Mouse (Mus musculus): ENCODE measurements at regions not wholly inside any gene's neighbourhood (a gene's known extent, or its start where the extent isn't known, plus 50 kb on each side); places are given as distances from the start of the nearest gene placed in this dataset.

DNA sequence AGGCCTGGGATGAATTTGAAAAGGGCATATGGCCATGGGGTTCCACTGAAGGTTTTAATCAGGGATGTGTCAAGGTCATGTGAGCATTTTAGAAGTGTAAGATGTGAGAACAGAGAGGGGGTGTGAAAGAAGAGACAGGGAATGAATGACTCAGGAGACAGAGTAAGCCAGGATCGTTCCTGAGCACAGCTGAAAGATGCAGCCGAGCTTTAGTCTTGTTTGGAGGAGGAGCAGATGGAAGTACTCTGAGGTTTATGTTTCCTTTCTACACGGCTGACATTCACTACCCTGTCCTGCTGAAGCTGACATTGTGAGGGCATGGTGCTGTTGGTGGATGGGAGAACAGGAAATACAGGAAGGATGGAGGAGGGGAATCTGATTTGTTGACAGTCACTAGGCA lies 142.0 kb downstream of the Dmrta2 start:
- TF ChIP-seq CTCF (IDR thresholded peaks at IDR 0.05 in 2 of 3, conservative IDR thresholded peaks at IDR 0.05 in 1 of 3; ENCODE audit: control insufficient read depth in 1 of 3, insufficient read depth in 1 of 3, low read depth in 2 of 3, low read length in 3 of 3, poor library complexity in 1 of 3, severe bottlenecking in 1 of 3) (no peak), EP300 (IDR thresholded peaks at IDR 0.05; ENCODE audit: low read depth in 1 of 2, low read length in 2 of 2) (no peak), MAX (IDR thresholded peaks at IDR 0.05; ENCODE audit: low read length) (no peak), HCFC1 (IDR thresholded peaks at IDR 0.05; ENCODE audit: low read depth, low read length) (no peak)

All from MEL (cell line).